Mouse (Mus musculus) thymus, postnatal 14 days (tissue): ENCODE results near the gene Igfals.

Source experiments
- DNase-seq: peaks from one replicate; pipeline ENCODE4 v3.0.0; 2021

The Igfals gene

DNA sequence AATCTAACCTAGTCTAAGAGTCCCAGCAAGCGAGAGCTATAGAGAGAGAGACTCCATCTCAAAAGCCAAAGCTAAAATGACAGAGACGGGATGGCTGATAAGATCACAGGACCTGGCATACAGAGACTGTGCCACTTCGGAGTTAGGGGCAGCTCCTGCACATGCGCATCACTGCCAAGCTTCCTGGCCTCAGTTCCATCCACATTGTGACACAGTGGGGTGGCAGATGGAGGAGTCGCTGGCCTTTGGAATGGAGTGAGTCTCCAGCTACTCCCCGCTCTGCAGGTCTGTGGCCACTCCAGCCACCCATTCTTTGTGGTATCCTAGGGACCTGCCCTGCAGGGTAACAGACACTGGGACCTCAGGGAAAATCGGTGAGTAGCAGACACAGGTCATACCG, at the start of gene Igfals:
TSS of gene Igfals (plus strand) at position 222 of the 400 bp plus-strand sequence.
- DNase-seq, result no peak

DNA sequence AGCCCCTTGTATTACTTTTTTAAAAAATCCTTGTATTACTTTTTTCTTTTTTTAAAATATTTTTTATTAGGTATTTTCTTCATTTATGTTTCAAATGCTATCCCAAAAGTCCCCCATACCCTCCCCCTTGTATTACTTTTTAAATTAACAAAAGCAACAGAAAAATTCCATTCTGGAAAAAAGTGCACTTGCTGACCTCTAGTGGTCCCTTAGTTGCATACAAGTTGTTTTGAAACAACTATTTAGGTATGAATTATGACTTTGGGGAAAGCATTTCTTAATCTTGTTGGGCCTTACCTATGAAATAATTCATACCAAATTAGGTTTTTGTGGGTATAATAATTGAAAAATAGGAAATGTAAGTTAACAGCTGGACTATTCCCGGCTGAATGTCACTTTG, 48.3 kb upstream of the Igfals start:
- DNase-seq, result no peak

- no peak for DNase-seq
Measured at GRCm38 (mm10) chr17:24818172-24818571, 47.6 kb upstream of the Igfals start.

DNA sequence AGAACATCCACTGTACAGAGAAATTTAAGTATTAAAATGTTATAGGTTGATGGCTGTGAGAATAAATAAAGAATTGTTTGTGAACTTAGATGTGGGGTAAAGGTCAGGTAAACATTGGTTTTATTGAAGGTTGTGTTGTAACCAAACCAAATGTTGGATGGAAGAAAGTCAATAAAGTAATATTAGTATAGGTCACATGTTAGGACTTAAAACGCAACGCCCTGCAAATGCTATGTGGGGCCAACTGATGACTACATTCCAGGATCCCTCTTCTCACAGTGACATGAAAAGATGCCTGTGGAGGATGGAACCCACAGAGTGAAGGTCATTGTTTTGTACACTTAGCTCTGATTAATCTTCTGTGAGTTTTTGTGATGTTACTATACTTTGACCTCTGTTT, 46.3 kb upstream of the Igfals start:
- DNase-seq, result no peak

GRCm38 (mm10) chr17:24821351-24822280, 44.2 kb upstream of the Igfals start:
- no peak for DNase-seq

DNA sequence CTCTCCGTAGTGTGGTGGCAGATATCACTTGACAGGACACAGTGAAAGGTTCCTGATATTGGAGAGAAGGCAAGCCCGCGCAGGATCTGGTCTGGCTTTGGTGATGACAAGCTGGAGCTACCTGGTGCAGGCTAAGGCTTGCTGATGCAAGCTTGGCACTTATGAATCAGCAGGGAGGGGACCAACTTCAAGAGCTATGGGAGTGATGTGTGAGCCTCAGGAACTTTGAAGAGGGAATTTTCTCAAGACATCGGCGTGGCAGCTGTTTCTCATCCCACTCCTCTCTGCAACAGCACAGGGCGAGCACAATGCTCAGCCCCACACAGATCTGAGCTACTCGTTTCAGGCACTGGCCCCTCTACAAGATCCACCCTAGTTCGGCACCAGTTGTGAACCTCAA, 26.0 kb upstream of the Igfals start, which contains the start of gene Hagh:
TSS of gene Hagh (plus strand) at position 302 of the 400 bp plus-strand sequence.
- no peak for DNase-seq

DNA sequence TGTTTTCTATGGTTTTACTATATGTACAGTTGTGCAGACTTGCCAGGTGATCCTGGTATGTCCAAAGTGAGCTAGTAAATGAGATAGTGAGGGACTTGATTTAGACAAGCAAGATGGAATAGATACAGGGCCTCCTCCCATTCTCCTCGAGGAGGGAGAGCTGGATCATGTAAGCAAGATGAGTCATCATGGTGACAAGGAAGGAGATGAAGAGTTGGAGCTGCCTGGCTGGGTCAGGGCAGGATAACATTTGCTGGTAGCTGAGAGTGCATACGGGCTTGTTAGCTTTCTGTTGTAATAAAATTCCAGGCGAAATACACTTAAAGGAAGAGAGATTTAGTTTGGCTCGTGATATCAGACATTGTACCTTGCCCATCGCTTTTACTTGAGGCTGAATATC, 25.5 kb upstream of the Igfals start:
- DNase-seq, result no peak

- peak; percentile 64 for DNase-seq
Measured at GRCm38 (mm10) chr17:24841133-24841532, 24.7 kb upstream of the Igfals start.

DNA sequence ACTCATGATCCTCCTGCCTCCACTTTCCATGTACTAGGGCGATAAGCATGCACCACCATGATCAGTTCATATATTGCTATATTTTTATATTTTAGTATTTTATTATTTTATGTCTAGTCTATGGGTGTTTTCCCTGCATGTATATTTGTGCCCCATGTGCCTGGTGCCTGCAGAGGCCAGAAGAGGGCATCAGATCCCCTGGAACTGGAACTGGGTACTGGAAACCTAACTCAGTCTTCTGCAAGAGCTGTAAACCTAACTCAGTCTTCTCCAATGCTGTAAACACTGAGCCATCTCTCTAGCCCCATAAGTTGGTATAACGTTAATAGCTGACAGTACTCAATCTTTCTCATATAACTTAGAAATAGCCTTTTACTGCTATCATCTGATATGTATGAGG, 23.2 kb upstream of the Igfals start:
- peak; percentile 21 for DNase-seq

GRCm38 (mm10) chr17:24844525-24844924, 21.3 kb upstream of the Igfals start:
- DNase-seq, result no peak

DNA sequence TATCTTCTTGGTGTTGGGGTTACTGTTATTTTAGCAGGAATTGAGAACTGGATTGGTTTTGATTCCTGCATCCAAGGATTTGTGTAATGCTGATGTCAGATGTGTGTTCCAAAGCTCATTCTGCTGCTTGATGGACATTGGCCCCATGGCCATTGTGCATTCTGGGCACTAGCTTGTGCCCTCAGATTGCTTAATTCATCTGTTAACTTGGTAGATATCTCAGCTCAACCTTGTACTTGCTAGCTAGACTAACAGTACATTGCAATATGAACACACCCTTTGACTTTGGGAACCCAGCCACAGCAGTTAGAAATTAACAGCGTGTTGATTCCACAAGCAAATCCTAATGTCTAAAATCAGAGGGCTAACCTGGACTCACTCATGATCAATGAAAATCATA, 18.4 kb upstream of the Igfals start:
- DNase-seq, result no peak

DNA sequence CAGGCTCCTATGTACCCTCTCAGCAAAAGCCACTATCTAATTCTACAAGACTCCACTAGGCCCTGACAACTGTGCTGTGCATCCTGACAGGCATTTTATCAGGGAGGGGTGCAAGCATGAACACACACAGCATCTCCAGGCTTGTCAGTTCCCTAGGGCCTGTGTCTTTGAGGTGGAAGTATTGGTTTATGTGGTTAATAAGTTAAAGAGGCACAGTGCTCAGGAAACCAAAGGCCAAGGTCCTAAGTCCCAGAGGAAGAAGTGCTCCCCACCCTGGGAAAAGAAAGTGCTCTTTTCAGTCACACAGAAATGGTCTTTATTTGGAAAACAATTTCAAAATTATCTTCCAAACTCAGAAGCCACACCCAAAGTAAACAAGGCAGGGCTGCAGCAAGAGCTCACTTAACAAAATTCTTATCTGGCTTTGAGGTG, 17.2 kb upstream of the Igfals start:
- DNase-seq, result no peak

- no peak for DNase-seq
Measured at GRCm38 (mm10) chr17:24849733-24850064, 16.1 kb upstream of the Igfals start.

GRCm38 (mm10) chr17:24850065-24850772, 15.6 kb upstream of the Igfals start, which contains the start of gene Fahd1:
Gene Fahd1, minus strand, starts transcription at chr17:24850364.
- peak; percentile 94 for DNase-seq

DNA sequence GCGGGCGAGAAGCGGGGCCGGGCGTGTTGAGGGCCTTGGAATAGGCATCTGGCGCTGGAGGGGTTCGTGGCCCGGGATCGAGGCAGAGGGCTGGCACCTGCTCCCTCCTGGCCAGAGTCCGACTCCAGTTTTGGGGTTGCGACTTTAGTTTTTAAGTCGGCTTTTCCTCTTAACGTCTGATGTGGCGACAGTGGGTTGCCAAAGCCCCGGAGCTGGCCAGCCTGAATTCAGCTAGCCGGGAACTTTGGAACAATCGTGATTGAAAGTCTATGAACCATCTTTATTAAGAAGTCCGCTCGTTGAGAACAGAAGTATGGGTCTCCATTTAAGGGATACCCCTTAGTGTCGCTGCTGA, 15.0 kb upstream of the Igfals start:
- DNase-seq, result no peak

DNA sequence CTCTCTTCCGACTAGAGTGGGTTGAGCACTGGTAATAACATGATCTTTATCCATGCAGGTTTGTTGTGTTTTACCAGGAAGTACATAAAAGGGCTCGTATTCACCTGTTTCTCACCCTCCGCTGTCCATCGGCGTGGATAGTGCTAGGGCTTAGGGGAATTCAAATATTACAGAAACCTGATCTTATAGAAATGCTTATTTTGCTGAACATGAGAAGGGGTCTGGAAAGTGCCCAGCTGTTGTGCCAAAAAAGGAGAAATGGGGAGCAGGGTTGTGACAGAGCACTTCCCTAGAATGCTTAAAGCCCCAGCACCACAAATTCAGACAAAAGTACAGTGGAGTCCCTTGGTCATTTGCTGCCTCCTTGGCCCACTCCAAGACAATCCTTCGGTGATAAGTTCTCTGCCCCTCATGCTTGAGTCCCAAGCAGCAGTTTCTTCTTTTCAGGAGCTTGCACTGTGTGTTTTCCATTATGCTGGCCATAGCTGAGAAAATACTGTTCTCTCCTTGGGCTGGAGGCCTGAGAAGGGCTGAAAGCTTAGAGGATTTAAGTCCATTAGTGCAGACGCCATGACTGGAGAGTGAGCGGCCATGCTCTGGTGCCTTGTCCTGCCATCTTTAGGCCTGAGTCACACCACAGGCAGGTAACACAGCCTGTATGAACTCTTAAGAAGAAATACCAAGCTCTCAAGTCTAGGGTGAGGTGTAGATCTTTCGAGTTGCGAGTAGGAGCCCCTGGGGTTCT, 14.2 kb upstream of the Igfals start:
- DNase-seq, result no peak

- DNase-seq, result no peak
Measured at GRCm38 (mm10) chr17:24855838-24856464, 9.8 kb upstream of the Igfals start.

GRCm38 (mm10) chr17:24856589-24856988, 9.2 kb upstream of the Igfals start:
- no peak for DNase-seq

DNA sequence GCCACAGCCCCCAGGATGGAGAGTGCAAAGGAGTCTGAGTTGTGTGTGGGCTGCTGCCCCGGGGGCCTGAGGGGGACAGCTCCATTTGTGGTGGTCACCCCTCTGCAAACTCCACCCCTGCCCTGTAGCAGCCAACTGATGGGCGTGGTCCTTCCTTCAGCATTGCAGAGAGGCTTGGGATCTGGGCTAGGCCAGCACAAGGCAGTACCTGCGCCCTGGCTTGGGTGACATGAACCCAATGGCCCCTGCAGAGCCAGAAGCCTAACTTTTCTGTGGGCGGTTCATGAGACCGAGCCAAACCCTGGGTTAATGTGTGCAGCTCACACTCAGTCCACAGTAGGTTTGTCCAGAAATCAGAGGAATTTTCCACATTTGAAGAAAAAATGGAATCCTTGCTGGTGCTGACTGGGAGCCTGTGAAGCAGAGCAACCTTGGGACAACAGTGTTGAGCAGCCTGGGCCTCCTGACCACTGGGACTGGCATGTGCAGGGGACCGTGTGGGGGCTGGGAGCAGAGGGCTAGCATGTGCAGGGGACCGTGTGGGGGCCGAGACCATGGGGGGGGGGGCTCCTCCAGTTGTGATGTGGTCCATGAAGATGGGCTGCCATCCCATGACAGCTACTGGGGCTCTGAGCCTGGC, 7.8 kb upstream of the Igfals start:
- DNase-seq, result no peak

DNA sequence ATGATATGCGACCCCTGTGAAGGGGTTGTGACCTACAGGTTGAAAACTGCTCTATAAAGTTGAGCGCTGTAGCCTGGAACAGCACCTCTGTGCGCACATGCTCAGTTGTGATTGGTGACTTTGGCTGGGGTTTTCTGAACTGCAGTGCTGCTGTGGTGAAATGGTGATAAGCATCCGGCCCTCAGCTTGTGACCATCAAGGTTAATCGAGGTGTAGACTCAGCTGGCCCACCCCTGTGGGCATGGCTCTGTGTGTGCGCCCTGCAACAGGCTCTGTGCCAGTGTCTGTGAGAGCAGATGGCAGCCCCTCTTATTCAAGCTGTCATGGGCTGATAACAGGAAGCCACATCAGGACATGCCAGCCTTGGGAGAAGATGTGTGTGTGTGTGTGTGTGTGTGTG, 6.8 kb upstream of the Igfals start:
- DNase-seq, result no peak

GRCm38 (mm10) chr17:24860076-24860475, 5.7 kb upstream of the Igfals start:
- no peak for DNase-seq

- no peak for DNase-seq
Measured at GRCm38 (mm10) chr17:24861785-24862184, 4.0 kb upstream of the Igfals start.
